Mouse (Mus musculus) small intestine, adult 2 months (tissue): ENCODE data around the gene Crtc2. TPM values are rescaled to one million over a fixed set of nuclear protein-coding genes. Genes with fewer than 3 reads are reported as not detected.

Experiments used
- H3K27ac ChIP-seq: fragments of 200-500 bp; 2 replicates; pipeline ENCODE4 v1.5.1; 2012; ENCODE audit warnings: low read depth, low read length, control low read depth, inconsistent platforms; ENCODE audit not compliant: insufficient read depth
- H3K27me3 ChIP-seq: fragments of 200-500 bp; 2 replicates; pipeline ENCODE4 v1.6.1; 2012; ENCODE audit warnings: mild to moderate bottlenecking, moderate library complexity, low read length, inconsistent platforms; ENCODE audit not compliant: control insufficient read depth, insufficient read depth
- H3K36me3 ChIP-seq: fragments of 200-500 bp; 2 replicates; pipeline ENCODE4 v1.6.1; 2012; ENCODE audit warnings: mild to moderate bottlenecking, low read length, control low read depth, inconsistent platforms; ENCODE audit not compliant: control insufficient read depth, insufficient read depth
- H3K4me1 ChIP-seq: fragments of 200-500 bp; 2 replicates; pipeline ENCODE4 v1.6.1; 2012; ENCODE audit warnings: low read length, inconsistent platforms, mixed read lengths; ENCODE audit not compliant: control insufficient read depth, insufficient read depth, insufficient read length
- H3K4me3 ChIP-seq: fragments of 200-500 bp; 2 replicates; pipeline ENCODE4 v1.5.1; 2012; ENCODE audit warnings: low read depth, mild to moderate bottlenecking, control low read depth, inconsistent platforms, low read length, moderate library complexity
- CTCF ChIP-seq: fragments of 200-500 bp; IDR thresholded peaks from 2 replicates; pipeline ENCODE4 v1.5.1; 2012; ENCODE audit warnings: low read depth, mild to moderate bottlenecking, control low read depth, inconsistent platforms, low read length, moderate library complexity, mixed read lengths; ENCODE audit not compliant: insufficient replicate concordance, insufficient read length; ENCODE audit errors: extremely low read depth
- POLR2A ChIP-seq: fragments of 200-500 bp; IDR thresholded peaks from 2 replicates; pipeline ENCODE4 v1.6.1; 2012; ENCODE audit warnings: low read depth, mild to moderate bottlenecking, control low read depth, inconsistent platforms, low read length, moderate library complexity
- WGBS: fragments of 180-500 bp; shearing (Covaris S2); methylation state at CpG from one replicate; pipeline ENCODE4 v1.1.7; 2018; 5-methylcytosine and 5-hydroxymethylcytosine counted together
- polyA plus RNA-seq: library from polyadenylated mRNA; depleted of rRNA; stranded (reverse); fragments of >200 nt; gene quantifications from 2 replicates; pipeline ENCODE4 v1.2.3, GENCODE M21; 2012

The Crtc2 gene
- polyA plus RNA-seq, 1 experiment, result 57.0 TPM

GRCm38 (mm10) chr3:90272170-90272569, 18.2 kb downstream of the Crtc2 start:
- Histone ChIP-seq H3K36me3 (peaks cover 9% of the 10 kb centered on the region; the same call in 1 of the 2 replicates), H3K27ac (no peak overlapping the region), H3K4me1 (peaks cover 2% of the 10 kb centered on the region; the same call in 1 of the 2 replicates), H3K27me3 (no peaks in the 10 kb centered on the region), H3K4me3 (no peak overlapping the region)
- WGBS, result 76% methylated on average over 9 of the region's 9 CpGs
- TF ChIP-seq POLR2A (no peak), CTCF (no peak)

- TF ChIP-seq CTCF (no peak), POLR2A (no peak)
- WGBS, result 96% methylated on average over 22 of the region's 22 CpGs
Observed at GRCm38 (mm10) chr3:90273855-90274254, 19.9 kb downstream of the Crtc2 start.

GRCm38 (mm10) chr3:90275286-90275685, 21.3 kb downstream of the Crtc2 start:
- no peaks in the 10 kb centered on the region for H3K27me3 ChIP-seq
- TF ChIP-seq POLR2A, result no peak
- no peak for TF ChIP-seq CTCF
- 94% methylated on average over 11 of the region's 11 CpGs for WGBS

More at GRCm38 (mm10) chr3:90273855-90274254, 19.9 kb downstream of the Crtc2 start:
- Histone ChIP-seq H3K27me3 (no peaks in the 10 kb centered on the region), H3K36me3 (peaks cover 9% of the 10 kb centered on the region; the same call in 1 of the 2 replicates), H3K27ac (no peak overlapping the region), H3K4me3 (no peak overlapping the region), H3K4me1 (no peaks in the 10 kb centered on the region)

GRCm38 (mm10) chr3:90276858-90277257, 22.9 kb downstream of the Crtc2 start:
- H3K27me3 ChIP-seq, result no peaks in the 10 kb centered on the region
- no peak overlapping the region for H3K4me3 ChIP-seq
- H3K4me1 ChIP-seq, result no peaks in the 10 kb centered on the region
- TF ChIP-seq POLR2A (no peak), CTCF (no peak)
- H3K27ac ChIP-seq, result no peak overlapping the region
- 81% methylated on average over 16 of the region's 16 CpGs for WGBS
- peaks cover 12% of the 10 kb centered on the region; the same call in 1 of the 2 replicates for H3K36me3 ChIP-seq

More at GRCm38 (mm10) chr3:90275286-90275685, 21.3 kb downstream of the Crtc2 start:
- Histone ChIP-seq H3K36me3 (peaks cover 14% of the 10 kb centered on the region; the same call in 1 of the 2 replicates), H3K4me3 (no peak overlapping the region), H3K27ac (no peak overlapping the region), H3K4me1 (no peaks in the 10 kb centered on the region)

- TF ChIP-seq POLR2A (no peak), CTCF (no peak)
- peaks cover 9% of the 10 kb centered on the region; the same call in 1 of the 2 replicates for H3K36me3 ChIP-seq
- 88% methylated on average over 9 of the region's 9 CpGs for WGBS
- no peak overlapping the region for H3K27ac ChIP-seq
- no peaks in the 10 kb centered on the region for H3K4me1 ChIP-seq
- no peaks in the 10 kb centered on the region for H3K27me3 ChIP-seq
- H3K4me3 ChIP-seq, result no peak overlapping the region
Observed at GRCm38 (mm10) chr3:90277793-90278192, 23.8 kb downstream of the Crtc2 start.

GRCm38 (mm10) chr3:90278211-90278610, 24.2 kb downstream of the Crtc2 start:
- peaks cover 8% of the 10 kb centered on the region; the same call in 1 of the 2 replicates for H3K36me3 ChIP-seq
- no peak for TF ChIP-seq CTCF
- no peak for TF ChIP-seq POLR2A
- H3K27ac ChIP-seq, result no peak overlapping the region
- no peaks in the 10 kb centered on the region for H3K4me1 ChIP-seq
- H3K27me3 ChIP-seq, result no peaks in the 10 kb centered on the region; the same call in 1 of the 2 replicates
- 96% methylated on average over 10 of the region's 10 CpGs for WGBS
- H3K4me3 ChIP-seq, result no peak overlapping the region

GRCm38 (mm10) chr3:90279216-90279615, 25.3 kb downstream of the Crtc2 start:
- H3K36me3 ChIP-seq, result peaks cover 8% of the 10 kb centered on the region; the same call in 1 of the 2 replicates
- WGBS, result 95% methylated on average over 9 of the region's 9 CpGs

More at GRCm38 (mm10) chr3:90279216-90279615, 25.3 kb downstream of the Crtc2 start:
- Histone ChIP-seq H3K4me3 (no peak overlapping the region), H3K27me3 (no peaks in the 10 kb centered on the region; the same call in 1 of the 2 replicates), H3K27ac (no peak overlapping the region), H3K4me1 (no peaks in the 10 kb centered on the region)
- TF ChIP-seq POLR2A, result no peak
- no peak for TF ChIP-seq CTCF
